Mouse (Mus musculus) MEL (cell line): ENCODE results near the gene Nr2c2ap.

ENCODE experiments used
- EP300 ChIP-seq, 2 experiments: IDR thresholded peaks; 2 replicates each; pipeline ENCODE4 v1.6.1; 2011; ENCODE audit warnings: improper control_type of control experiment in 2 of 2, low read length in 2 of 2, low read depth in 1 of 2, mild to moderate bottlenecking in 1 of 2
- GATA1 ChIP-seq: IDR thresholded peaks from 2 replicates; pipeline ENCODE4 v1.6.1; 2011; ENCODE audit warnings: low read depth, low read length, improper control_type of control experiment
- HCFC1 ChIP-seq: IDR thresholded peaks from 2 replicates; pipeline ENCODE4 v1.6.1; 2012; ENCODE audit warnings: low read depth, mild to moderate bottlenecking, inconsistent platforms, low read length, improper control_type of control experiment, moderate library complexity
- MAFK ChIP-seq: IDR thresholded peaks from 2 replicates; pipeline ENCODE4 v1.6.1; 2011; ENCODE audit warnings: low read depth, mild to moderate bottlenecking, low read length, improper control_type of control experiment, borderline replicate concordance
- POLR2A ChIP-seq, 2 experiments: IDR thresholded peaks; 2 replicates each; pipeline ENCODE4 v1.6.1; 2011 to 2012; ENCODE audit warnings: low read length in 2 of 2, mild to moderate bottlenecking in 2 of 2, control low read depth in 1 of 2, improper control_type of control experiment in 1 of 2, low read depth in 1 of 2, moderate library complexity in 1 of 2; ENCODE audit not compliant: control insufficient read depth in 1 of 2, insufficient read depth in 1 of 2, poor library complexity in 1 of 2
- RCOR1 ChIP-seq: IDR thresholded peaks from 2 replicates; pipeline ENCODE4 v1.6.1; 2012; ENCODE audit warnings: low read depth, mild to moderate bottlenecking, inconsistent platforms, low read length, improper control_type of control experiment

- TF ChIP-seq HCFC1 (no peak), POLR2A (IDR thresholded peaks at IDR 0.05; ENCODE audit: control insufficient read depth in 1 of 2, insufficient read depth in 1 of 2, low read depth in 1 of 2, low read length in 2 of 2, poor library complexity in 1 of 2) (no peak), MAFK (no peak), RCOR1 (no peak), GATA1 (no peak), EP300 (IDR thresholded peaks at IDR 0.05; ENCODE audit: low read depth in 1 of 2, low read length in 2 of 2) (no peak)
Measured at GRCm38 (mm10) chr8:70112401-70113016, 18.6 kb upstream of the Nr2c2ap start.
